Mouse (Mus musculus): ENCODE data around the gene Olfr1453.
"Not testable (repeated sequence)": the region's sequence is repeated elsewhere in the genome, so short reads cannot be mapped to it uniquely, and the experiment has no call there.

Gene Olfr1453

DNA sequence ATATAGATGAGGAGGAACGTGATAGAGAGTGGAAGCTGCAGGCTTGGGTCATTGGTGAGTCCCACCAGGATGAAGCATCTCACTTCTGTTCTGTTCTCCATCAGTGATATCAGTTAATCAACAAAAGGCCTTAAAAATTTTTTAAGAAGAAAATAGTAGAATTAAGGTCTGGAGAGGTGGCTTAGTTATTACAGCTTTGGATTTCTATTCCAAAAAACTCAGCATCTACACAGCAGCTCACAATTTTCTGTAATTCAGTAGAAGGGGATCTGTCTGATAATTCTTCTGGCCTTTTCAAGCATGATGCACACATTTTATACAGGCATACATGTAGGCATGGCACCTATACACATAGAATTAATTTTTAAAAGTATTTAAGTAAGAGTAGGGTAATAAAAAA lies at the start of gene Olfr1453:
Gene Olfr1453, minus strand, starts transcription at position 101 of the 400 bp plus-strand sequence.
- no peak for DNase-seq

DNA sequence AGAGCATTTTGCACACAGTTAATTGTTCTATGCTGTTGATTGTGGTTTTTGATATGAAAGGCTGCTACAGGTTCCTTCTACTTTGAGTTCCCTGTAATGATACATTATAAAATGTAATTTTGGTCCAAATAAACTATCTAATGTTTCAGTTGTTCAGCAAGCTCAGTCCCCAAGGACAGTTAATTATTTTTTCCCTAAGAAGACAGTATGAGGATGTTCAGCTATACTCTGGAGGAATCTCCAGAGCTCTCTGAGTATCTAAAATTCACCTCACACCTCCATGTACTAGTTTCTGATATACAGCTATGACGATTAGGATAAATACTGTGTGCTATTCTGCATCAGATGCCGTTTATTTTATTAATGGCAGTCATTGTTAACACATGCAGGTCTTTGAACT lies 32.2 kb upstream of the Olfr1453 start, which contains the start of gene Olfr1454:
Gene Olfr1454, plus strand, starts transcription at position 301 of the 400 bp plus-strand sequence.
- no peak for DNase-seq

DNA sequence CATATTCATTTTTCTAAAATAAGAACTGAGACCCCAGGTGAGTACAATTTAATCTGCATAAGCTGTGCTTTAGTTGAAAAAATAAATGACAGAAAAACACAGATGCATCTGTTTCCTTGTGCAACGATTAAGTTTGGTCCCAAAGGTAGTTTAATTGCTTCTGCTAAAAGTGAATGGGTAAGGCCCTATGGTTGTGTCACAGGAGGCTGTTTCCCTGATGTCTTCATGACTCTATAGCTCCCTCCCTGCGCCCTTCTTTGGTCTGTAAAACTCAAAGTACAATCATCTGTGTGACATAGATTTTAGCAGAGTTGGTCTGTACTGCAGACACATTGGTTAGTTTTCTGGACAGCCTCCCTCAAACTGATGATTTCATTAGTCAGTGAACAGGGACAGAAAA lies 33.4 kb downstream of the Olfr1453 start, which contains the start of gene Olfr1451:
Gene Olfr1451, plus strand, starts transcription at position 301 of the 400 bp plus-strand sequence.
- DNase-seq, result no peak

DNA sequence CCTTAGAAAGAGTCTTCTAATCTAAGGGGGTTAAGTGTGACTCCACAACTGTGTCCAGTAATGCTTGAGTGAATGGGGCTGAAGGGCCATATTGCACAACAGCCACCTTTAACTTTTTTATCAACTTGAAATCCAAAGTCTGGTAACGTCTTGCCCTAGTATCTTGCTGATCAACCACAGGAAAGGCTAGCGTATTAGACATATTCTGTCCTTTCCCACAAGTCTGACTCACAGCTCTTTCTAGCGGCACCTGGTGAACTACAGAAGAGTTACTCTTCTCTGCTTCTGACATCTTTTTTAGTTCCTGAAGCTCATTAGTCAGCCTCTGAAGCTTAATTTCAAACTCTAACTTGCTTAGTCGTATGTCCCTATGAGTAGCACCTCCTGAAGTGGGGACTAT lies 35.8 kb downstream of the Olfr1453 start:
- DNase-seq, result not testable (repeated sequence)

Data from right cerebral cortex, postnatal 14 days (tissue).